Mouse (Mus musculus) monocyte, adult 2 months (primary cell): ENCODE measurements around the gene Myh11.
"Not testable (repeated sequence)": the region's sequence is repeated elsewhere in the genome, so short reads cannot be mapped to it uniquely, and the experiment has no call there.

Experiments used
- DNase-seq, 2 experiments: peaks; one replicate each; pipeline ENCODE4 v3.0.0; 2022; ENCODE audit warnings: low spot score in 2 of 2, low read depth in 1 of 2

Gene Myh11

GRCm38 (mm10) chr16:14169706-14170105 is 121.5 kb downstream of the Myh11 start:
- no peak for DNase-seq

GRCm38 (mm10) chr16:14166490-14166889 is 124.7 kb downstream of the Myh11 start:
- no peak for DNase-seq

GRCm38 (mm10) chr16:14163731-14164130 is 127.4 kb downstream of the Myh11 start:
- no peak for DNase-seq

GRCm38 (mm10) chr16:14162988-14163416 is 128.2 kb downstream of the Myh11 start, which contains the start of the genes Nde1 and Marf1:
Gene Nde1 (plus strand): TSS chr16:14163275.
Gene Marf1 (minus strand): TSS chr16:14163351.
- peak; percentile 56 to 75 for DNase-seq

- no peak for DNase-seq
Measured at GRCm38 (mm10) chr16:14160941-14161340, 130.2 kb downstream of the Myh11 start.

GRCm38 (mm10) chr16:14159746-14160131 is 131.4 kb downstream of the Myh11 start:
- peak; percentile 26 to 43 for DNase-seq

- peak; percentile 97 to 99 for DNase-seq
Measured at GRCm38 (mm10) chr16:14158936-14159745, 132.0 kb downstream of the Myh11 start.

GRCm38 (mm10) chr16:14158536-14158935 is 132.6 kb downstream of the Myh11 start:
- no peak for DNase-seq

GRCm38 (mm10) chr16:14156312-14156711 is 134.9 kb downstream of the Myh11 start:
- DNase-seq, result no peak

- not testable (repeated sequence) for DNase-seq
Measured at GRCm38 (mm10) chr16:14155638-14156037, 135.5 kb downstream of the Myh11 start.

GRCm38 (mm10) chr16:14151718-14152117 is 139.5 kb downstream of the Myh11 start:
- DNase-seq, result no peak

GRCm38 (mm10) chr16:14147712-14148111 is 143.5 kb downstream of the Myh11 start:
- no peak for DNase-seq
